Mouse (Mus musculus): ENCODE measurements at regions not wholly inside any gene's neighbourhood (a gene's known extent, or its start where the extent isn't known, plus 50 kb on each side); places are given as distances from the start of the nearest gene placed in this dataset.

GRCm38 (mm10) chr2:137409611-137410010 is 293.2 kb upstream of the Jag1 start:
- Histone ChIP-seq H3K79me2 (ENCODE audit: control insufficient read depth, insufficient read depth) (no peaks in the 10 kb centered on the region), H3ac (ENCODE audit: control insufficient read depth, insufficient read length) (no peak overlapping the region), H3K36me3 (ENCODE audit: control insufficient read depth, insufficient read depth) (no peaks in the 10 kb centered on the region), H3K27me3 (ENCODE audit: control insufficient read depth, insufficient read depth, insufficient read length) (no peaks in the 10 kb centered on the region), H3K4me3 (no peak overlapping the region), H3K4me2 (ENCODE audit: low read depth) (no peak overlapping the region)
- no peak for TF ChIP-seq POLR2A (IDR thresholded peaks at IDR 0.05; ENCODE audit: insufficient read length, low read depth)

- Histone ChIP-seq H3K27me3 (ENCODE audit: control insufficient read depth, insufficient read depth, insufficient read length) (no peaks in the 10 kb centered on the region), H3K4me3 (no peak overlapping the region), H3K4me2 (ENCODE audit: low read depth) (no peak overlapping the region), H3K79me2 (ENCODE audit: control insufficient read depth, insufficient read depth) (no peaks in the 10 kb centered on the region), H3ac (ENCODE audit: control insufficient read depth, insufficient read length) (no peak overlapping the region), H3K36me3 (ENCODE audit: control insufficient read depth, insufficient read depth) (no peaks in the 10 kb centered on the region)
- TF ChIP-seq TCF3 (IDR thresholded peaks at IDR 0.05; ENCODE audit: insufficient read length, low read depth) = no peak
- TF ChIP-seq SRF (IDR thresholded peaks at IDR 0.05; ENCODE audit: control insufficient read depth, insufficient read length, low read depth) = no peak
- TF ChIP-seq TCF12 (IDR thresholded peaks at IDR 0.05; ENCODE audit: insufficient read depth, poor library complexity, severe bottlenecking) = no peak
- TF ChIP-seq REST (IDR thresholded peaks at IDR 0.05; ENCODE audit: insufficient read depth, insufficient read length) = no peak
- no peak for TF ChIP-seq POLR2A (IDR thresholded peaks at IDR 0.05; ENCODE audit: insufficient read length, low read depth)
- TF ChIP-seq MAX (IDR thresholded peaks at IDR 0.05; ENCODE audit: low read depth) = no peak
- TF ChIP-seq USF1 (IDR thresholded peaks at IDR 0.05; ENCODE audit: low read depth) = no peak
- TF ChIP-seq MYOD1 (IDR thresholded peaks at IDR 0.05; ENCODE audit: control insufficient read depth in 1 of 3, insufficient read length in 2 of 3, low read depth in 2 of 3) = no peak
- TF ChIP-seq E2F4 (IDR thresholded peaks at IDR 0.05; ENCODE audit: insufficient read depth) = no peak
These were observed 291.9 kb upstream of the Jag1 start for GRCm38 (mm10) chr2:137408294-137408693.

- Histone ChIP-seq H3K79me2 (ENCODE audit: control insufficient read depth, insufficient read depth) (no peaks in the 10 kb centered on the region), H3K36me3 (ENCODE audit: control insufficient read depth, insufficient read depth) (no peaks in the 10 kb centered on the region), H3K4me2 (ENCODE audit: low read depth) (no peak overlapping the region), H3K27me3 (ENCODE audit: control insufficient read depth, insufficient read depth, insufficient read length) (no peaks in the 10 kb centered on the region), H3ac (ENCODE audit: control insufficient read depth, insufficient read length) (no peak overlapping the region), H3K4me3 (no peak overlapping the region)
- TF ChIP-seq MYOG (IDR thresholded peaks at IDR 0.05; ENCODE audit: control insufficient read depth in 1 of 3, insufficient read depth in 1 of 3, insufficient read length in 2 of 3, low read depth in 2 of 3) (no peak), SRF (IDR thresholded peaks at IDR 0.05; ENCODE audit: control insufficient read depth, insufficient read length, low read depth) (no peak), CEBPB (IDR thresholded peaks at IDR 0.05; ENCODE audit: insufficient read depth, poor library complexity, severe bottlenecking) (no peak), TCF12 (IDR thresholded peaks at IDR 0.05; ENCODE audit: insufficient read depth, poor library complexity, severe bottlenecking) (no peak), USF1 (IDR thresholded peaks at IDR 0.05; ENCODE audit: low read depth) (no peak), E2F4 (IDR thresholded peaks at IDR 0.05; ENCODE audit: insufficient read depth) (no peak), TCF3 (IDR thresholded peaks at IDR 0.05; ENCODE audit: insufficient read length, low read depth) (no peak), REST (IDR thresholded peaks at IDR 0.05; ENCODE audit: insufficient read depth, insufficient read length) (no peak), MYOD1 (IDR thresholded peaks at IDR 0.05; ENCODE audit: control insufficient read depth in 1 of 3, insufficient read length in 2 of 3, low read depth in 2 of 3) (no peak)
These were observed 277.0 kb upstream of the Jag1 start for GRCm38 (mm10) chr2:137393486-137393885.

- Histone ChIP-seq H3K4me3 (no peak overlapping the region), H3K27me3 (ENCODE audit: control insufficient read depth, insufficient read depth, insufficient read length) (no peaks in the 10 kb centered on the region), H3K4me2 (ENCODE audit: low read depth) (no peak overlapping the region), H3K36me3 (ENCODE audit: control insufficient read depth, insufficient read depth) (no peaks in the 10 kb centered on the region), H3ac (ENCODE audit: control insufficient read depth, insufficient read length) (no peak overlapping the region), H3K79me2 (ENCODE audit: control insufficient read depth, insufficient read depth) (no peaks in the 10 kb centered on the region)
- TF ChIP-seq MAX (IDR thresholded peaks at IDR 0.05; ENCODE audit: low read depth) (no peak), CEBPB (IDR thresholded peaks at IDR 0.05; ENCODE audit: insufficient read depth, poor library complexity, severe bottlenecking) (0 out of 2 replicates have a peak, but pooled peaks have one; percentile 11)
These were observed 263.4 kb upstream of the Jag1 start for GRCm38 (mm10) chr2:137379816-137380215.

GRCm38 (mm10) chr2:137375346-137375745 is 258.9 kb upstream of the Jag1 start:
- Histone ChIP-seq H3K4me2 (ENCODE audit: low read depth) (peak overlapping the region; percentile 44), H3K36me3 (ENCODE audit: control insufficient read depth, insufficient read depth) (no peaks in the 10 kb centered on the region), H3K27me3 (ENCODE audit: control insufficient read depth, insufficient read depth, insufficient read length) (no peaks in the 10 kb centered on the region), H3K79me2 (ENCODE audit: control insufficient read depth, insufficient read depth) (no peaks in the 10 kb centered on the region), H3K4me3 (no peak overlapping the region), H3ac (ENCODE audit: control insufficient read depth, insufficient read length) (no peak overlapping the region)
- TF ChIP-seq TCF12 (IDR thresholded peaks at IDR 0.05; ENCODE audit: insufficient read depth, poor library complexity, severe bottlenecking) = no peak
- no peak for TF ChIP-seq CEBPB (IDR thresholded peaks at IDR 0.05; ENCODE audit: insufficient read depth, poor library complexity, severe bottlenecking)
- TF ChIP-seq POLR2A (IDR thresholded peaks at IDR 0.05; ENCODE audit: insufficient read length, low read depth) = no peak
- no peak for TF ChIP-seq POLR2AphosphoS2 (IDR thresholded peaks at IDR 0.05; ENCODE audit: insufficient read length, low read depth)
- TF ChIP-seq SRF (IDR thresholded peaks at IDR 0.05; ENCODE audit: control insufficient read depth, insufficient read length, low read depth) = no peak
- no peak for TF ChIP-seq MYOD1 (IDR thresholded peaks at IDR 0.05; ENCODE audit: control insufficient read depth in 1 of 3, insufficient read length in 2 of 3, low read depth in 2 of 3)
- TF ChIP-seq MAX (IDR thresholded peaks at IDR 0.05; ENCODE audit: low read depth) = no peak
- no peak for TF ChIP-seq MYOG (IDR thresholded peaks at IDR 0.05; ENCODE audit: control insufficient read depth in 1 of 3, insufficient read depth in 1 of 3, insufficient read length in 2 of 3, low read depth in 2 of 3)
- TF ChIP-seq E2F4 (IDR thresholded peaks at IDR 0.05; ENCODE audit: insufficient read depth) = no peak
- no peak for TF ChIP-seq TCF3 (IDR thresholded peaks at IDR 0.05; ENCODE audit: insufficient read length, low read depth)
- no peak for TF ChIP-seq USF1 (IDR thresholded peaks at IDR 0.05; ENCODE audit: low read depth)
- no peak for TF ChIP-seq REST (IDR thresholded peaks at IDR 0.05; ENCODE audit: insufficient read depth, insufficient read length)
